Mouse (Mus musculus): Measurements from ENCODE around the gene Cope.

GRCm38 (mm10) chr8:70293988-70294405 is 8.3 kb upstream of the Cope start:
- no peak for TF ChIP-seq CTCF (IDR thresholded peaks at IDR 0.05; ENCODE audit: borderline replicate concordance, extremely low read depth, insufficient read depth, insufficient read length)
- TF ChIP-seq POLR2A (IDR thresholded peaks at IDR 0.05; ENCODE audit: borderline replicate concordance, extremely low read depth, insufficient read depth, insufficient read length, poor library complexity, severe bottlenecking) = no peak

All from brain, embryonic 14.5 days (tissue).